Mouse (Mus musculus) lung, postnatal 4 days (tissue): Measurements from ENCODE around the gene Dcaf12l2.

Source experiments
- DNase-seq, 2 experiments: peaks; one replicate each; pipeline ENCODE4 v3.0.0; 2021

Gene Dcaf12l2

GRCm38 (mm10) chrX:44367646-44368521, at the start of gene Dcaf12l2:
TSS of gene Dcaf12l2 (minus strand) at chrX:44368342.
- peak in 1 of 2 experiments; percentile 16 for DNase-seq

- DNase-seq, result no peak
Measured at GRCm38 (mm10) chrX:44367280-44367645, 879 bp downstream of the Dcaf12l2 start.
